Mouse (Mus musculus): Measurements from ENCODE around the gene Fasl. TPM values are rescaled to one million over a fixed set of nuclear protein-coding genes. Genes with fewer than 3 reads are reported as not detected.

Gene Fasl
- polyA plus RNA-seq, 1 experiment from 2014 or later, result not detected

GRCm38 (mm10) chr1:161748685-161749084 lies 39.6 kb downstream of the Fasl start:
- no peak overlapping the region for H3K4me2 ChIP-seq (ENCODE audit: low read depth, low read length)
- DNase-seq (ENCODE audit: low spot score) (no peak), ATAC-seq (ENCODE audit: low read depth) (no peak)
- H3K4me3 ChIP-seq (ENCODE audit: low read depth, low read length), result no peak overlapping the region
- 78% methylated on average over 6 of the region's 6 CpGs for WGBS
- no peak overlapping the region for H3K27ac ChIP-seq (replicated peaks; ENCODE audit: low read depth, low read length)
- H3K9ac ChIP-seq (ENCODE audit: low read depth, low read length), result no peak overlapping the region
- H3K36me3 ChIP-seq (ENCODE audit: control insufficient read depth, insufficient read depth, low read length), result no peaks in the 10 kb centered on the region
- no peaks in the 10 kb centered on the region for H3K4me1 ChIP-seq (ENCODE audit: control insufficient read depth, insufficient read depth, low read length)
- no peaks in the 10 kb centered on the region for H3K9me3 ChIP-seq (ENCODE audit: control insufficient read depth, low read length)
- H3K27me3 ChIP-seq (replicated peaks; ENCODE audit: control insufficient read depth, insufficient read depth, low read length), result no peaks in the 10 kb centered on the region

- Histone ChIP-seq H3K9me3 (ENCODE audit: control insufficient read depth, low read length) (no peaks in the 10 kb centered on the region), H3K27ac (replicated peaks; ENCODE audit: low read depth, low read length) (no peak overlapping the region), H3K4me1 (ENCODE audit: control insufficient read depth, insufficient read depth, low read length) (no peaks in the 10 kb centered on the region), H3K4me3 (ENCODE audit: low read depth, low read length) (no peak overlapping the region), H3K4me2 (ENCODE audit: low read depth, low read length) (no peak overlapping the region), H3K9ac (ENCODE audit: low read depth, low read length) (no peak overlapping the region), H3K36me3 (ENCODE audit: control insufficient read depth, insufficient read depth, low read length) (no peaks in the 10 kb centered on the region), H3K27me3 (replicated peaks; ENCODE audit: control insufficient read depth, insufficient read depth, low read length) (no peaks in the 10 kb centered on the region)
- ATAC-seq (ENCODE audit: low read depth) (no peak), DNase-seq (ENCODE audit: low spot score) (no peak)
- 45% methylated on average over 8 of the region's 8 CpGs for WGBS
These were observed 40.2 kb downstream of the Fasl start for GRCm38 (mm10) chr1:161748138-161748537.

- no peak for ATAC-seq (ENCODE audit: low read depth)
- WGBS, result 83% methylated on average over 25 of the region's 25 CpGs
- Histone ChIP-seq H3K4me3 (ENCODE audit: low read depth, low read length) (no peak overlapping the region), H3K9ac (ENCODE audit: low read depth, low read length) (no peak overlapping the region), H3K36me3 (ENCODE audit: control insufficient read depth, insufficient read depth, low read length) (no peaks in the 10 kb centered on the region), H3K4me2 (ENCODE audit: low read depth, low read length) (no peak overlapping the region), H3K27ac (replicated peaks; ENCODE audit: low read depth, low read length) (no peak overlapping the region), H3K27me3 (replicated peaks; ENCODE audit: control insufficient read depth, insufficient read depth, low read length) (no peaks in the 10 kb centered on the region), H3K4me1 (ENCODE audit: control insufficient read depth, insufficient read depth, low read length) (no peaks in the 10 kb centered on the region), H3K9me3 (ENCODE audit: control insufficient read depth, low read length) (no peaks in the 10 kb centered on the region)
- DNase-seq (ENCODE audit: low spot score), result no peak
These were observed 41.6 kb downstream of the Fasl start for GRCm38 (mm10) chr1:161746542-161747302.

- no peaks in the 10 kb centered on the region for H3K36me3 ChIP-seq (ENCODE audit: control insufficient read depth, insufficient read depth, low read length)
- no peak for DNase-seq (ENCODE audit: low spot score)
- H3K4me1 ChIP-seq (ENCODE audit: control insufficient read depth, insufficient read depth, low read length), result no peaks in the 10 kb centered on the region
- no peak overlapping the region for H3K9ac ChIP-seq (ENCODE audit: low read depth, low read length)
- no peak for ATAC-seq (ENCODE audit: low read depth)
- no peak overlapping the region for H3K27ac ChIP-seq (replicated peaks; ENCODE audit: low read depth, low read length)
- H3K27me3 ChIP-seq (replicated peaks; ENCODE audit: control insufficient read depth, insufficient read depth, low read length), result no peaks in the 10 kb centered on the region
- no peak overlapping the region for H3K4me2 ChIP-seq (ENCODE audit: low read depth, low read length)
- H3K9me3 ChIP-seq (ENCODE audit: control insufficient read depth, low read length), result no peaks in the 10 kb centered on the region
- WGBS, result 82% methylated on average over 4 of the region's 4 CpGs
- H3K4me3 ChIP-seq (ENCODE audit: low read depth, low read length), result no peak overlapping the region
These were observed 43.4 kb downstream of the Fasl start for GRCm38 (mm10) chr1:161744855-161745254.

GRCm38 (mm10) chr1:161744209-161744608 lies 44.1 kb downstream of the Fasl start:
- H3K4me3 ChIP-seq (ENCODE audit: low read depth, low read length), result no peak overlapping the region
- no peaks in the 10 kb centered on the region for H3K36me3 ChIP-seq (ENCODE audit: control insufficient read depth, insufficient read depth, low read length)
- H3K9ac ChIP-seq (ENCODE audit: low read depth, low read length), result no peak overlapping the region
- no peaks in the 10 kb centered on the region for H3K9me3 ChIP-seq (ENCODE audit: control insufficient read depth, low read length)
- H3K27me3 ChIP-seq (replicated peaks; ENCODE audit: control insufficient read depth, insufficient read depth, low read length), result no peaks in the 10 kb centered on the region
- no peak overlapping the region for H3K4me2 ChIP-seq (ENCODE audit: low read depth, low read length)
- no peaks in the 10 kb centered on the region for H3K4me1 ChIP-seq (ENCODE audit: control insufficient read depth, insufficient read depth, low read length)
- 89% methylated on average over 4 of the region's 4 CpGs for WGBS
- ATAC-seq (ENCODE audit: low read depth), result no peak
- DNase-seq (ENCODE audit: low spot score), result no peak
- H3K27ac ChIP-seq (replicated peaks; ENCODE audit: low read depth, low read length), result no peak overlapping the region

GRCm38 (mm10) chr1:161742481-161743267 lies 45.6 kb downstream of the Fasl start:
- Histone ChIP-seq H3K4me3 (ENCODE audit: low read depth, low read length) (no peak overlapping the region), H3K4me2 (ENCODE audit: low read depth, low read length) (no peak overlapping the region), H3K4me1 (ENCODE audit: control insufficient read depth, insufficient read depth, low read length) (no peaks in the 10 kb centered on the region), H3K27ac (replicated peaks; ENCODE audit: low read depth, low read length) (no peak overlapping the region), H3K9ac (ENCODE audit: low read depth, low read length) (no peak overlapping the region), H3K9me3 (ENCODE audit: control insufficient read depth, low read length) (no peaks in the 10 kb centered on the region), H3K27me3 (replicated peaks; ENCODE audit: control insufficient read depth, insufficient read depth, low read length) (no peaks in the 10 kb centered on the region), H3K36me3 (ENCODE audit: control insufficient read depth, insufficient read depth, low read length) (no peaks in the 10 kb centered on the region)
- WGBS, result 84% methylated on average over 16 of the region's 16 CpGs
- DNase-seq (ENCODE audit: low spot score) (no peak), ATAC-seq (ENCODE audit: low read depth) (no peak)

GRCm38 (mm10) chr1:161736848-161737247 lies 51.4 kb downstream of the Fasl start:
- Histone ChIP-seq H3K4me3 (ENCODE audit: low read depth, low read length) (no peak overlapping the region), H3K27ac (replicated peaks; ENCODE audit: low read depth, low read length) (no peak overlapping the region), H3K27me3 (replicated peaks; ENCODE audit: control insufficient read depth, insufficient read depth, low read length) (no peaks in the 10 kb centered on the region), H3K4me1 (ENCODE audit: control insufficient read depth, insufficient read depth, low read length) (no peaks in the 10 kb centered on the region), H3K36me3 (ENCODE audit: control insufficient read depth, insufficient read depth, low read length) (no peaks in the 10 kb centered on the region), H3K9ac (ENCODE audit: low read depth, low read length) (no peak overlapping the region), H3K9me3 (ENCODE audit: control insufficient read depth, low read length) (no peaks in the 10 kb centered on the region), H3K4me2 (ENCODE audit: low read depth, low read length) (no peak overlapping the region)
- 8% methylated on average over 3 of the region's 3 CpGs for WGBS
- ATAC-seq (ENCODE audit: low read depth) (no peak), DNase-seq (ENCODE audit: low spot score) (peak; percentile 45)

- ATAC-seq (ENCODE audit: low read depth), result no peak
- WGBS, result 83% methylated on average over 3 of the region's 3 CpGs
These were observed 52.0 kb downstream of the Fasl start for GRCm38 (mm10) chr1:161736255-161736654.

More at GRCm38 (mm10) chr1:161736255-161736654, 52.0 kb downstream of the Fasl start:
- Histone ChIP-seq H3K27ac (replicated peaks; ENCODE audit: low read depth, low read length) (no peak overlapping the region), H3K9me3 (ENCODE audit: control insufficient read depth, low read length) (no peaks in the 10 kb centered on the region), H3K4me1 (ENCODE audit: control insufficient read depth, insufficient read depth, low read length) (no peaks in the 10 kb centered on the region), H3K9ac (ENCODE audit: low read depth, low read length) (no peak overlapping the region), H3K36me3 (ENCODE audit: control insufficient read depth, insufficient read depth, low read length) (no peaks in the 10 kb centered on the region), H3K27me3 (replicated peaks; ENCODE audit: control insufficient read depth, insufficient read depth, low read length) (no peaks in the 10 kb centered on the region), H3K4me2 (ENCODE audit: low read depth, low read length) (no peak overlapping the region), H3K4me3 (ENCODE audit: low read depth, low read length) (no peak overlapping the region)
- DNase-seq (ENCODE audit: low spot score), result no peak
